Mouse (Mus musculus): ENCODE data around the gene Tacc2.

The Tacc2 gene

GRCm38 (mm10) chr7:130812407-130812806, 235.2 kb downstream of the Tacc2 start:
- no peak for DNase-seq (ENCODE audit: low spot score in 2 of 2)

Data from heart, adult 9 months (tissue).